Mouse (Mus musculus): ENCODE data around the gene Prss45. TPM values are rescaled to one million over a fixed set of nuclear protein-coding genes. Genes with fewer than 3 reads are reported as not detected.
A peak's percentile ranks its signal among the peaks of the same experiment; 100 is the strongest.

Gene Prss45
- polyA plus RNA-seq, 1 experiment, result not detected

DNA sequence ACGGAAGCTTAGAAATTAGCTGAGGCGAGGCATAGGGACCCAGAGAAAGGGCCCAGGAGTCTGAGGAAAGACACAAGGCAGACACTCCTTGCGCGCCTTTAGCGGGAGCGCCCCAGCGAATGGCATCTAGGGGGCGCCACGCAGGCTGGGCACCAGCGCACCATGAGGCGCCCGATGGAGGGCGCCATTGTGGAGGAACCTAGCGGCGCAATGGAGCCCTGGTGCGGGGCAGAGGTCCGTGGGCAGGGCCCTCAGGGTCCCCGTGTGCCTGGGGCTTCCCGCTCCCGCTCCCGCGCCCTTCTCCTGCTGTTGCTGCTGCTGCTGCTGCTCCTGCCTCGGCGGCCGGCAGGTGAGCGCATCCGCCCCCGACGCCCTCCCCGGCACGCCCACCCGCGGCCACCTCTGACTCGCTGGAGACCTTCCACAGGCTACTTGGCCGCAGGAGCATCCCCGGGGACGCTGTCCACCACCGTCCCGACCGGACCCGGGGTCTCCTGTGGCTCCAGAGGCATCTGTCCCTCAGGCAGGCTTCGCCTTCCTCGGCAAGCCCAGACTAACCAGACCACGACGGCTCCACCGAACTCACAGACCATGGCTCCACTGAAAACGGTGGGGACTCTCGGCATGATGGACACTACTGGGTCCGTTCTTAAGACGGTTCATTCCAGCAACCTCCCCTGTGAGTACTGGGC, 23.5 kb downstream of the Prss45 start, which contains the start of gene Prss50:
Gene Prss50 (plus strand): TSS at position 187 of the 692 bp plus-strand sequence.
- Histone ChIP-seq H3K36me3 (ENCODE audit: control insufficient read depth, insufficient read depth) (no peaks in the 10 kb centered on the region), H3K27me3 (ENCODE audit: control insufficient read depth, insufficient read depth, insufficient read length) (peaks cover 5% of the 10 kb centered on the region), H3K79me2 (ENCODE audit: control insufficient read depth, insufficient read depth) (no peaks in the 10 kb centered on the region), H3K4me3 (ENCODE audit: insufficient read depth, poor library complexity, severe bottlenecking) (no peak within 1 kb of the TSS), H3K79me3 (ENCODE audit: low read depth) (no peaks in the 10 kb centered on the region), H3ac (ENCODE audit: control insufficient read depth, insufficient read length, low read depth) (no peak within 1 kb of the TSS)
- no peak for TF ChIP-seq FOSL1 (IDR thresholded peaks at IDR 0.05; ENCODE audit: insufficient read depth, low read length, poor library complexity, severe bottlenecking)
- TF ChIP-seq MYOD1 (IDR thresholded peaks at IDR 0.05; ENCODE audit: control insufficient read depth, insufficient read length, low read depth), result no peak
- no peak for TF ChIP-seq MYOG (IDR thresholded peaks at IDR 0.05; ENCODE audit: control insufficient read depth, extremely low read depth, insufficient read length)
- TF ChIP-seq CTCF (IDR thresholded peaks at IDR 0.05; ENCODE audit: control insufficient read depth, insufficient read depth, insufficient read length), result no peak
- TF ChIP-seq USF1 (IDR thresholded peaks at IDR 0.05; ENCODE audit: low read depth), result no peak
- TF ChIP-seq MAX (IDR thresholded peaks at IDR 0.05), result no peak

DNA sequence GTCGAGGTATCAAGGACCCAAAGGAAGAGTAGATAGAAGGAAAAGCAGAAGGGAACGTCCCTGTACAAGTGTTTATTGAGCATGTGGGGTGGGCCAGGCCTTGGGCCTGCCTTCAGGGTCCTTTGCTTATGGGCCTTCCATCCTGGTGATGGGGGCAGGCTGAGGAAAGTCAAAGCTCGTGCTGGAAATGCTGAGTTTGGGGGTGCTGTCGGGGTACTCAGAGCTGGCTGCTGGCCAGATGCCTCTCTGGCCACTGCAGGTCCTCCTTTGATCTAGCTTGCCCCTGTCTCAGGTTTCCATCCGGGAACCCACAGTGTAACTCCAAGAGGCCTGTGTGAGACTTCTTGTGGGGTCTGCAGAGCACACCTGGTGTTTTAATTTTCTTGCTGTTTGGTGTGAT, 24.1 kb downstream of the Prss45 start:
- Histone ChIP-seq H3ac (ENCODE audit: control insufficient read depth, insufficient read length, low read depth) (no peak overlapping the region), H3K79me3 (ENCODE audit: low read depth) (no peaks in the 10 kb centered on the region), H3K36me3 (ENCODE audit: control insufficient read depth, insufficient read depth) (no peaks in the 10 kb centered on the region), H3K27me3 (ENCODE audit: control insufficient read depth, insufficient read depth, insufficient read length) (peaks cover 5% of the 10 kb centered on the region), H3K79me2 (ENCODE audit: control insufficient read depth, insufficient read depth) (no peaks in the 10 kb centered on the region), H3K4me3 (ENCODE audit: insufficient read depth, poor library complexity, severe bottlenecking) (no peak overlapping the region)
- TF ChIP-seq MAX (IDR thresholded peaks at IDR 0.05) (no peak), FOSL1 (IDR thresholded peaks at IDR 0.05; ENCODE audit: insufficient read depth, low read length, poor library complexity, severe bottlenecking) (no peak), MYOD1 (IDR thresholded peaks at IDR 0.05; ENCODE audit: control insufficient read depth, insufficient read length, low read depth) (no peak), CTCF (IDR thresholded peaks at IDR 0.05; ENCODE audit: control insufficient read depth, insufficient read depth, insufficient read length) (no peak), CEBPB (IDR thresholded peaks at IDR 0.05; ENCODE audit: low read depth) (no peak), USF1 (IDR thresholded peaks at IDR 0.05; ENCODE audit: low read depth) (no peak)

DNA sequence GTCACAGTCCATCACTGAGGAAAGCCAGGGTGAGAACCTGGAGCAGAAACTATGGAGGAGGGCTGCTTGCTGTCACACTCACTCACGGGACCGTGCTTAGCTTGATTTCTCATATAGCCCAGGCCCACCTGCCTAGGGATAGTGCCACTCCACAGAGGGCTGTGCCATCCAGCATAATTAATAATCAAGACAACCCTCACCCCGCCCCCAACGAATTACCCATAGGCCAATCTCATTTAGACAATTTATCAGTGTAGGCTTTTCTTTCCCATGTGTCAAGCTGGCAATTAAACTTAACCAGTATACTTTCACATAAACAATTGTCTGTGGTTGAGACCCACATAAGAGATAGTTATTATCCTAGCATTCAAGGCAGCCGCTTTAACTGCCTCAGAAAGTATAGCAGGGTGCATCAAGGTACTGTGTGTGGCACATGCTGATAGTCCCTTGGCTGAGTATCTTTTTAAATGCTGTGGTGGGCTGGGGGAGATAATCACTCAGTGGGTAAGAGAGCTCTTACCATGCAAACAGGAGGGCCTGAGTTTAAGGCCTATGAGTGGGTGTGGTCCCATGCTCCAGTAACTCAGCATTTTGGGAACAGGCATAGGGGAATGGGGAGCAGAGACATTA, 24.7 kb downstream of the Prss45 start:
- TF ChIP-seq MAX (IDR thresholded peaks at IDR 0.05) (no peak), USF1 (IDR thresholded peaks at IDR 0.05; ENCODE audit: low read depth) (no peak), MYOG (IDR thresholded peaks at IDR 0.05; ENCODE audit: control insufficient read depth, extremely low read depth, insufficient read length) (no peak), MYOD1 (IDR thresholded peaks at IDR 0.05; ENCODE audit: control insufficient read depth, insufficient read length, low read depth) (no peak), CTCF (IDR thresholded peaks at IDR 0.05; ENCODE audit: control insufficient read depth, insufficient read depth, insufficient read length) (no peak), CEBPB (IDR thresholded peaks at IDR 0.05; ENCODE audit: low read depth) (no peak), FOSL1 (IDR thresholded peaks at IDR 0.05; ENCODE audit: insufficient read depth, low read length, poor library complexity, severe bottlenecking) (no peak)
- Histone ChIP-seq H3ac (ENCODE audit: control insufficient read depth, insufficient read length, low read depth) (no peak overlapping the region), H3K36me3 (ENCODE audit: control insufficient read depth, insufficient read depth) (no peaks in the 10 kb centered on the region)

DNA sequence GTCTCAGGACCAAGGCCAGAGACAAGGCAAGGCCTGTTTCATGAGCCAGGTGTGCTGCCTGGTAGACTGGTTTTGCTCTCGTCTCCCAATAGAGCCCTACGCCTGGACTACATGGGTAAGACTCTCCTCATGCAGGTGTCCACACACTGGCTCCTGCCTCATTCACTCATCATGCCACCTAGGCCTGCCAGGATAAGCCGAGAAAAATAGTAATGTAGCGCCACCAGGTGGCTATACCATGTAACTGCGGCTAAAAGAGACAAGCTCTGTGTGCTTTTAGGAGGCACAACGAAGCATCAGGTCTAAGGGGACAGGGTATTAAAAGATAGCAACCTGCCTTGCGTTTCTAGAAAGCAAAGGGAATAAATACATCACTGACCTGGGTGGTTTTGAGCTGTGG, 36.6 kb downstream of the Prss45 start:
- Histone ChIP-seq H3K27me3 (ENCODE audit: control insufficient read depth, insufficient read depth, insufficient read length) (peaks cover 13% of the 10 kb centered on the region), H3K36me3 (ENCODE audit: control insufficient read depth, insufficient read depth) (no peaks in the 10 kb centered on the region), H3K79me2 (ENCODE audit: control insufficient read depth, insufficient read depth) (no peaks in the 10 kb centered on the region), H3ac (ENCODE audit: control insufficient read depth, insufficient read length, low read depth) (no peak overlapping the region), H3K4me3 (ENCODE audit: insufficient read depth, poor library complexity, severe bottlenecking) (no peak overlapping the region), H3K79me3 (ENCODE audit: low read depth) (no peaks in the 10 kb centered on the region)
- no peak for TF ChIP-seq MYOG (IDR thresholded peaks at IDR 0.05; ENCODE audit: control insufficient read depth, extremely low read depth, insufficient read length)
- peak; percentile 61 for TF ChIP-seq CTCF (IDR thresholded peaks at IDR 0.05; ENCODE audit: control insufficient read depth, insufficient read depth, insufficient read length)

More for the DNA sequence above, 24.7 kb downstream of the Prss45 start:
- Histone ChIP-seq H3K79me3 (ENCODE audit: low read depth) (no peaks in the 10 kb centered on the region), H3K4me3 (ENCODE audit: insufficient read depth, poor library complexity, severe bottlenecking) (no peak overlapping the region), H3K27me3 (ENCODE audit: control insufficient read depth, insufficient read depth, insufficient read length) (peaks cover 5% of the 10 kb centered on the region), H3K79me2 (ENCODE audit: control insufficient read depth, insufficient read depth) (no peaks in the 10 kb centered on the region)

DNA sequence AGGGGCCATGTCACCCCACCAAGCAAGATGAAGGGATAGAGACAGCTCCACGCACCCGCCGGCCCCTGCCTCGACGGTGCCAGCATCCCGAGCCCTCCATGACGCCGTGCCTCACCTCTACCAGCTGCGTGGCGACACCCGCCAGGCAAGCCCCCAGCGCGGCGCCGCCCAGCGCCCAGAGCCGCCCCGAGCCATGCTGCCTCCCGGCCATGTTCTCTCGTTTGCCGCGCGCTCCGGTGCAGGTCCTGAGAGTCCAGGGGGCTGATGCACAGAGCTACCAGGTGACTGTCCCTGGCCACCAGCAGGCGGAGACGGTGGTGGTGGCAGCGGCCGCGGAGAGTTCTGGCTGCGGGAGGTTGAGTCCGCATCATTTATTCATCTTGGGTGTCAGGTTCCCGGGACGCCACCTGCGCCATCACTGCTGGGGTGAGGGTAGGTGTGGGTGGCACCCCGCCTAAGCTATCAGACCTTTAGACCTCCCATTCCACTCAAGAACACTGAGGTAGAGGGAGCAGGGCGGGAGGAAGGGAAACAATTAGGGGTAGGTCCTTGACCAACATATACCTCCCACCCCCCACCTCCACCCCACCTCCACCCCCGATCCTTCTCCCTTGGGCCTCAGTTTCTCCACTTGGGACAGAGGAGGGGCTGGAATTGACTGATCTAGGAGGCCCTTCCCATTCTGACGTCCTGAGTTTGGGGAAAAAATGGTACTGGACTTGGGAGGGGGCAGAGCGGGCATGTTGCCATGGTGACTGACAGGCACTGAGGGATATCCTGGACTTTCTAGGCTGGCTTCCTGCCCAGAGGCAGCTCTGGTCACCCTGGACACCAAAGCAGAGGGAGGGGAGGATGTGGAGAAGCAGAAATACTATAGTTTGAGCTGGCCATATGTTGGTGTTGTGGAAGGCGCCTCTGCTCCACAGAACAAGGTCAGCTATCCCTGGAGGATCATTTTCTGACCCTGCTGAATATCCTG, 39.6 kb downstream of the Prss45 start:
- Histone ChIP-seq H3K79me3 (ENCODE audit: low read depth) (no peaks in the 10 kb centered on the region), H3K4me3 (ENCODE audit: insufficient read depth, poor library complexity, severe bottlenecking) (no peak overlapping the region), H3K27me3 (ENCODE audit: control insufficient read depth, insufficient read depth, insufficient read length) (peaks cover 13% of the 10 kb centered on the region), H3ac (ENCODE audit: control insufficient read depth, insufficient read length, low read depth) (no peak overlapping the region), H3K79me2 (ENCODE audit: control insufficient read depth, insufficient read depth) (no peaks in the 10 kb centered on the region), H3K36me3 (ENCODE audit: control insufficient read depth, insufficient read depth) (no peaks in the 10 kb centered on the region)
- no peak for TF ChIP-seq CEBPB (IDR thresholded peaks at IDR 0.05; ENCODE audit: low read depth)
- no peak for TF ChIP-seq CTCF (IDR thresholded peaks at IDR 0.05; ENCODE audit: control insufficient read depth, insufficient read depth, insufficient read length)
- no peak for TF ChIP-seq MAX (IDR thresholded peaks at IDR 0.05)
- no peak for TF ChIP-seq MYOD1 (IDR thresholded peaks at IDR 0.05; ENCODE audit: control insufficient read depth, insufficient read length, low read depth)
- no peak for TF ChIP-seq FOSL1 (IDR thresholded peaks at IDR 0.05; ENCODE audit: insufficient read depth, low read length, poor library complexity, severe bottlenecking)
- no peak for TF ChIP-seq USF1 (IDR thresholded peaks at IDR 0.05; ENCODE audit: low read depth)
- TF ChIP-seq MYOG (IDR thresholded peaks at IDR 0.05; ENCODE audit: control insufficient read depth, extremely low read depth, insufficient read length), result no peak

Measured in C2C12 (cell line).